Mouse (Mus musculus) lung, embryonic 14.5 days (tissue): ENCODE measurements at regions not wholly inside any gene's neighbourhood (a gene's known extent, or its start where the extent isn't known, plus 50 kb on each side); places are given as distances from the start of the nearest gene placed in this dataset.
A peak's percentile ranks its signal among the peaks of the same experiment; 100 is the strongest.

ENCODE experiments used
- ATAC-seq: fragments of 200-750 bp; cut with Nextera tagmentation; 2 replicates; pipeline ENCODE4 v1.8.0; 2017; ENCODE audit warnings: mild to moderate bottlenecking, moderate TSS enrichment, moderate library complexity; ENCODE audit not compliant: insufficient read depth
- DNase-seq: peaks from one replicate; pipeline ENCODE4 v3.0.0-alpha.2; 2015
- H3K27ac ChIP-seq: fragments of 300-500 bp; sonication (generic); 2 replicates; pipeline ENCODE4 v1.5.1; 2014; ENCODE audit warnings: low read depth, mild to moderate bottlenecking, moderate library complexity
- H3K27me3 ChIP-seq: fragments of 300-500 bp; sonication (generic); 2 replicates; pipeline ENCODE4 v1.6.1; 2014; ENCODE audit warnings: low read length, control low read depth; ENCODE audit not compliant: insufficient read depth
- H3K36me3 ChIP-seq: fragments of 300-500 bp; sonication (generic); 2 replicates; pipeline ENCODE4 v1.6.1; 2014; ENCODE audit warnings: control low read depth; ENCODE audit not compliant: insufficient read depth
- H3K4me1 ChIP-seq: fragments of 300-500 bp; sonication (generic); 2 replicates; pipeline ENCODE4 v1.6.1; 2014; ENCODE audit warnings: antibody characterized with exemption, control low read depth; ENCODE audit not compliant: insufficient read depth
- H3K4me2 ChIP-seq: fragments of 300-500 bp; sonication (generic); 2 replicates; pipeline ENCODE4 v1.6.1; 2014; ENCODE audit warnings: mild to moderate bottlenecking
- H3K4me3 ChIP-seq: fragments of 300-500 bp; sonication (generic); 2 replicates; pipeline ENCODE4 v1.5.1; 2014; ENCODE audit warnings: low read depth, low read length
- H3K9ac ChIP-seq: fragments of 300-500 bp; sonication (generic); 2 replicates; pipeline ENCODE4 v1.6.1; 2014
- H3K9me3 ChIP-seq: fragments of 300-500 bp; sonication (generic); 2 replicates; pipeline ENCODE4 v1.6.1; 2016; ENCODE audit warnings: low read depth, low read length, control low read depth
- CTCF ChIP-seq: IDR thresholded peaks from 2 replicates; pipeline ENCODE4 v1.5.1; 2016; ENCODE audit warnings: antibody characterized with exemption, low read depth
- WGBS: fragments of 180-500 bp; shearing (Covaris S2); extraction: QIAGEN DNeasy Blood & Tissue Kit; methylation state at CpG from one replicate; pipeline ENCODE4 v1.1.7; 2014; 5-methylcytosine and 5-hydroxymethylcytosine counted together

- Histone ChIP-seq H3K27ac (no peak overlapping the region), H3K4me2 (no peak overlapping the region), H3K36me3 (no peaks in the 10 kb centered on the region), H3K4me3 (no peak overlapping the region), H3K9ac (no peak overlapping the region), H3K4me1 (no peaks in the 10 kb centered on the region), H3K27me3 (no peaks in the 10 kb centered on the region), H3K9me3 (no peaks in the 10 kb centered on the region)
- TF ChIP-seq CTCF = no peak
- no peak for DNase-seq
- WGBS = 75% methylated on average over 2 of the region's 2 CpGs
- no peak for ATAC-seq
Measured at GRCm38 (mm10) chr6:103366782-103367491, 143.4 kb upstream of the Chl1 start.

- Histone ChIP-seq H3K4me1 (no peaks in the 10 kb centered on the region), H3K4me3 (no peak overlapping the region), H3K9me3 (no peaks in the 10 kb centered on the region), H3K36me3 (no peaks in the 10 kb centered on the region), H3K4me2 (no peak overlapping the region), H3K27ac (no peak overlapping the region), H3K9ac (no peak overlapping the region), H3K27me3 (no peaks in the 10 kb centered on the region)
- DNase-seq (no peak), ATAC-seq (no peak)
- 68% methylated on average over 7 of the region's 7 CpGs for WGBS
- no peak for TF ChIP-seq CTCF
Measured at GRCm38 (mm10) chr6:103374956-103375355, 135.4 kb upstream of the Chl1 start.

GRCm38 (mm10) chr6:103377277-103377676 lies 133.1 kb upstream of the Chl1 start:
- Histone ChIP-seq H3K9ac (no peak overlapping the region), H3K4me2 (no peak overlapping the region), H3K9me3 (no peaks in the 10 kb centered on the region), H3K27me3 (no peaks in the 10 kb centered on the region), H3K27ac (no peak overlapping the region), H3K36me3 (no peaks in the 10 kb centered on the region), H3K4me1 (no peaks in the 10 kb centered on the region), H3K4me3 (no peak overlapping the region)
- no peak for ATAC-seq
- DNase-seq = no peak
- WGBS = 63% methylated on average over 1 of the region's 1 CpGs
- no peak for TF ChIP-seq CTCF

GRCm38 (mm10) chr6:103378047-103378446 lies 132.3 kb upstream of the Chl1 start:
- H3K9me3 ChIP-seq = no peaks in the 10 kb centered on the region
- no peak overlapping the region for H3K9ac ChIP-seq
- no peaks in the 10 kb centered on the region for H3K36me3 ChIP-seq
- no peak for TF ChIP-seq CTCF
- DNase-seq = no peak
- H3K27ac ChIP-seq = no peak overlapping the region
- no peak overlapping the region for H3K4me2 ChIP-seq
- no peak overlapping the region for H3K4me3 ChIP-seq
- H3K27me3 ChIP-seq = no peaks in the 10 kb centered on the region
- ATAC-seq = no peak
- H3K4me1 ChIP-seq = no peaks in the 10 kb centered on the region

- H3K27ac ChIP-seq = no peak overlapping the region
- no peak overlapping the region for H3K4me2 ChIP-seq
- WGBS = 20% methylated on average over 1 of the region's 1 CpGs
- H3K4me3 ChIP-seq = no peak overlapping the region
- no peak overlapping the region for H3K9ac ChIP-seq
- no peaks in the 10 kb centered on the region for H3K36me3 ChIP-seq
- H3K4me1 ChIP-seq = no peaks in the 10 kb centered on the region
- no peaks in the 10 kb centered on the region for H3K9me3 ChIP-seq
- no peak for ATAC-seq
- H3K27me3 ChIP-seq = no peaks in the 10 kb centered on the region
- TF ChIP-seq CTCF = no peak
- peak; percentile 50 for DNase-seq
Measured at GRCm38 (mm10) chr6:103381030-103381429, 129.4 kb upstream of the Chl1 start.

GRCm38 (mm10) chr6:103381930-103382329 lies 128.5 kb upstream of the Chl1 start:
- Histone ChIP-seq H3K9ac (no peak overlapping the region), H3K4me3 (no peak overlapping the region), H3K27ac (no peak overlapping the region), H3K36me3 (no peaks in the 10 kb centered on the region), H3K4me2 (no peak overlapping the region), H3K4me1 (no peaks in the 10 kb centered on the region), H3K9me3 (no peaks in the 10 kb centered on the region), H3K27me3 (no peaks in the 10 kb centered on the region)
- no peak for TF ChIP-seq CTCF
- 80% methylated on average over 2 of the region's 2 CpGs for WGBS
- ATAC-seq (no peak), DNase-seq (no peak)

- ATAC-seq (no peak), DNase-seq (no peak)
- H3K4me2 ChIP-seq = no peak overlapping the region
- H3K27me3 ChIP-seq = no peaks in the 10 kb centered on the region
- no peaks in the 10 kb centered on the region for H3K9me3 ChIP-seq
- H3K4me1 ChIP-seq = no peaks in the 10 kb centered on the region
- TF ChIP-seq CTCF = no peak
- H3K27ac ChIP-seq = no peak overlapping the region
- H3K9ac ChIP-seq = no peak overlapping the region
- WGBS = 79% methylated on average over 4 of the region's 4 CpGs
- H3K36me3 ChIP-seq = no peaks in the 10 kb centered on the region
- H3K4me3 ChIP-seq = no peak overlapping the region
Measured at GRCm38 (mm10) chr6:103386591-103386990, 123.8 kb upstream of the Chl1 start.

GRCm38 (mm10) chr6:103405961-103406360 lies 104.4 kb upstream of the Chl1 start:
- no peak for TF ChIP-seq CTCF
- H3K9me3 ChIP-seq = no peaks in the 10 kb centered on the region
- no peaks in the 10 kb centered on the region for H3K27me3 ChIP-seq
- no peaks in the 10 kb centered on the region for H3K4me1 ChIP-seq
- no peak overlapping the region for H3K4me2 ChIP-seq
- H3K27ac ChIP-seq = no peak overlapping the region
- no peak overlapping the region for H3K4me3 ChIP-seq
- ATAC-seq (no peak), DNase-seq (no peak)
- no peak overlapping the region for H3K9ac ChIP-seq
- no peaks in the 10 kb centered on the region for H3K36me3 ChIP-seq
